Mouse (Mus musculus) monocyte, adult 59 days (primary cell): ENCODE measurements around the gene Tppp3. TPM values are rescaled to one million over a fixed set of nuclear protein-coding genes. Genes with fewer than 3 reads are reported as not detected.

ENCODE experiments used
- total RNA-seq, 2 experiments: library from RNA; stranded (reverse); gene quantifications; one replicate each; pipeline ENCODE4 v1.2.4; 2023

Gene Tppp3
- total RNA-seq = 100 to 1,000 TPM; 330 to 336 TPM

GRCm38 (mm10) chr8:105471314-105472015 lies at the start of gene Tppp3:
TSS of gene Tppp3 (minus strand) at chr8:105471526.

GRCm38 (mm10) chr8:105518436-105519313 lies 47.3 kb upstream of the Tppp3 start, which contains the start of gene Hsd11b2:
TSS of gene Hsd11b2 (plus strand) at chr8:105518755.

GRCm38 (mm10) chr8:105496439-105497180 lies 25.3 kb upstream of the Tppp3 start, which contains the start of gene Zdhhc1:
TSS of gene Zdhhc1 (minus strand) at chr8:105496902.

Other genes with a start within 250 kb of the Tppp3 start
- 10 to 100 TPM; 44.9 to 46.8 TPM for gene D230025D16Rik, start 246.4 kb downstream of the Tppp3 start, total RNA-seq
- under 1 TPM; 0.21 to 0.42 TPM for gene B3gnt9, start 216.4 kb downstream of the Tppp3 start, total RNA-seq
- 10 to 100 TPM; 24.2 to 28.7 TPM for gene Tradd, start 206.9 kb downstream of the Tppp3 start, total RNA-seq
- gene Fbxl8, start 206.9 kb downstream of the Tppp3 start, total RNA-seq = 1 to 10 TPM; 6.5 to 6.8 TPM
- 1 to 10 TPM in 1 of 2 experiments, under 1 TPM in 1; 0.43 to 1.1 TPM for gene Hsf4, start 201.7 kb downstream of the Tppp3 start, total RNA-seq
- not detected for gene Nol3, start 195.4 kb downstream of the Tppp3 start, total RNA-seq
- 1 to 10 TPM; 1.5 to 3.4 TPM for gene 4931428F04Rik, start 181.7 kb downstream of the Tppp3 start, total RNA-seq
- gene Exoc3l, start 175.4 kb downstream of the Tppp3 start, total RNA-seq = 1 to 10 TPM in 1 of 2 experiments, not detected in 1; 1.6 TPM
- 10 to 100 TPM; 57.3 to 62.0 TPM for gene E2f4, start 173.9 kb downstream of the Tppp3 start, total RNA-seq
- gene Elmo3, start 165.9 kb downstream of the Tppp3 start, total RNA-seq = 1 to 10 TPM in 1 of 2 experiments, under 1 TPM in 1; 0.64 to 1.4 TPM
- 1 to 10 TPM; 3.6 to 4.0 TPM for gene Lrrc29, start 145.2 kb downstream of the Tppp3 start, total RNA-seq
- 10 to 100 TPM; 37.7 to 41.4 TPM for gene Tmem208, start 145.2 kb downstream of the Tppp3 start, total RNA-seq
- 100 to 1,000 TPM in 1 of 2 experiments, 10 to 100 TPM in 1; 97.1 to 105 TPM for gene Fhod1, start 123.6 kb downstream of the Tppp3 start, total RNA-seq
- gene Slc9a5, start 122.7 kb downstream of the Tppp3 start, total RNA-seq = 1 to 10 TPM; 1.4 to 2.1 TPM
- under 1 TPM; 0.49 to 0.50 TPM for gene Plekhg4, start 98.3 kb downstream of the Tppp3 start, total RNA-seq
- 1 to 10 TPM; 1.3 to 1.7 TPM for gene Kctd19, start 58.0 kb downstream of the Tppp3 start, total RNA-seq
- not detected for gene Lrrc36, start 58.0 kb downstream of the Tppp3 start, total RNA-seq
- 1 to 10 TPM; 7.5 to 7.6 TPM for gene Zdhhc1, start 25.4 kb upstream of the Tppp3 start, total RNA-seq
- gene Hsd11b2, start 47.2 kb upstream of the Tppp3 start, total RNA-seq = not detected
- 100 to 1,000 TPM; 135 to 142 TPM for gene Atp6v0d1, start 94.5 kb upstream of the Tppp3 start, total RNA-seq
- 10 to 100 TPM; 19.8 to 19.9 TPM for gene Ripor1, start 133.7 kb upstream of the Tppp3 start, total RNA-seq
- 10 to 100 TPM; 81.5 to 87.2 TPM for gene Ctcf, start 165.0 kb upstream of the Tppp3 start, total RNA-seq
- not detected for gene Agrp, start 165.9 kb upstream of the Tppp3 start, total RNA-seq
- gene Carmil2, start 214.7 kb upstream of the Tppp3 start, total RNA-seq = 1 to 10 TPM; 1.2 to 1.7 TPM
- 10 to 100 TPM; 27.7 to 32.9 TPM for gene Acd, start 229.6 kb upstream of the Tppp3 start, total RNA-seq
- gene Pard6a, start 229.6 kb upstream of the Tppp3 start, total RNA-seq = 1 to 10 TPM; 8.5 to 9.9 TPM
- not detected for gene 4933405L10Rik, start 236.1 kb upstream of the Tppp3 start, total RNA-seq
- gene Enkd1, start 236.7 kb upstream of the Tppp3 start, total RNA-seq = 1 to 10 TPM in 1 of 2 experiments, under 1 TPM in 1; 0.73 to 1.9 TPM